8 mouse cellular contexts compared by ENCODE assay signal in the genomic region with DNA sequence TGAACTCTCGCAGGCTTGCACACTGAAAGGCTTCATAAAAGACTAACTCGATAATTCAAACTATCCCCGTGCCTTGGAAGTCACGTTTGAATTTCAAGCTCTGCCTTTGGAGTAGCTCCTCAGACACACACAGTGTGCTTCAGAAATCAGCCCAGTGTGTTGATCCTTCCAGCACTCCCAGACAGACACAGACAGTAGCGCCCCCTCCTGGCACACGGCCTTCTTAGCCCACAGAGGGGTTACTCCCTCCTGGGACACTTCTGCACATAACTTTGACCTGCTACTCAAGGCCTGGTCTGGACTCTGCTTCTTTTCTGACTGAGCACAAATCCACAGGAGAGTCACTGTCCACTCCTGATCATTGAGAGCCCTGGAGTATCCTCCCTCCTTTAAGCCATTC.
DNase-seq lines count a peak whose midpoint lies in the region; TF ChIP-seq lines count a peak whose summit lies in the region.

No protein-coding gene starts in this region.

- H3K4me1 ChIP-seq in ES-E14 (ENCODE audit: control insufficient read depth in 2 of 2, insufficient read depth in 2 of 2, low read length in 2 of 2, poor library complexity in 1 of 2): peaks cover 0 to 7% of the 10 kb centered on the region in 2 experiments; a peak in 1 of 4 replicates

- peak; percentile 47 for TF ChIP-seq CTCF in left cerebral cortex, adult 2 months (IDR thresholded peaks at IDR 0.05)

- no peak for DNase-seq in left cerebral cortex, adult 2 months (ENCODE audit: extremely low spot score in 1 of 2, low spot score in 2 of 2)
- DNase-seq in left cerebral cortex, postnatal 25 days (ENCODE audit: low spot score in 2 of 2): no peak
- DNase-seq in ES-E14 (ENCODE audit: low read depth, low spot score): peak; percentile 60
- DNase-seq in adrenal gland, postnatal 25 days: peak; percentile 56
- peak; percentile 58 to 59 for DNase-seq in kidney, postnatal 25 days
- DNase-seq in retina, embryonic 14.5 days (ENCODE audit: low spot score): peak; percentile 73
- DNase-seq in left cerebral cortex, postnatal 14 days (ENCODE audit: low spot score in 2 of 2): no peak
- no peak for DNase-seq in left cerebral cortex, adult 9 months (ENCODE audit: low spot score in 2 of 2)

- H3K9me3 ChIP-seq in ES-E14 (ENCODE audit: control insufficient read depth, insufficient read depth, low read depth, low read length): no peaks in the 10 kb centered on the region

- H3K27ac ChIP-seq in left cerebral cortex, adult 2 months: no peak overlapping the region
- H3K27ac ChIP-seq in ES-E14 (ENCODE audit: insufficient read depth, low read depth, low read length, poor library complexity, severe bottlenecking): no peak overlapping the region

- intact Hi-C loops in left cerebral cortex, adult 2 months (cut with DNase I): no loop called here
- intact Hi-C loops in left cerebral cortex, postnatal 25 days (cut with DNase I): no loop called here
- intact Hi-C loops in left cerebral cortex, postnatal 14 days (cut with DNase I): no loop called here

- no peak overlapping the region for H3K9ac ChIP-seq in ES-E14 (ENCODE audit: insufficient read depth, low read depth, low read length, poor library complexity, severe bottlenecking)

- in situ Hi-C loops in ES-E14 (cut with MboI; ENCODE audit: low sequenced_read_pairs in 2 of 2, unreplicated experiment in 2 of 2): loop anchor here (10.0 to 25.0 kb wide), 2 partner anchors 514 to 521 kb away; no protein-coding TSS in a partner anchor

- no peak overlapping the region for H3K4me3 ChIP-seq in left cerebral cortex, adult 2 months
- H3K4me3 ChIP-seq in ES-E14 (ENCODE audit: insufficient read depth in 1 of 2, low read depth in 1 of 2, low read length in 2 of 2, poor library complexity in 1 of 2, severe bottlenecking in 1 of 2): no peak overlapping the region

- H3K36me3 ChIP-seq in ES-E14 (ENCODE audit: control insufficient read depth, insufficient read depth, low read length, poor library complexity, severe bottlenecking): no peaks in the 10 kb centered on the region

TF ChIP-seq in ES-E14, 5 proteins besides CTCF, POLR2A, EP300 and RAD21:
- TF ChIP-seq MAFK (IDR thresholded peaks at IDR 0.05; ENCODE audit: insufficient read depth, low read depth, low read length) (no peak), ZC3H11A (IDR thresholded peaks at IDR 0.05; ENCODE audit: borderline replicate concordance, low read depth, low read length) (peak; percentile 73)
TF ChIP-seq in ES-E14: peak in this region for 1.

Comparison
In these comparisons a context has a peak if more than half of its experiments do, and no peak if none do; other contexts are left out.
1. DNase-seq: peak in ES-E14 (single experiment), adrenal gland, postnatal 25 days (single experiment), kidney, postnatal 25 days (2 of 2) and retina, embryonic 14.5 days (single experiment); none in left cerebral cortex, adult 2 months (0 of 2), left cerebral cortex, postnatal 25 days (0 of 2), left cerebral cortex, postnatal 14 days (0 of 2) and left cerebral cortex, adult 9 months (0 of 2).